Mouse (Mus musculus) embryonic fibroblast, embryonic 13.5 days (primary cell): ENCODE data around the gene Tmprss5. TPM values are rescaled to one million over a fixed set of nuclear protein-coding genes. Genes with fewer than 3 reads are reported as not detected.

Source experiments
- H3K27ac ChIP-seq: 2 replicates; pipeline ENCODE4 v1.5.1; 2012; ENCODE audit warnings: low read length, control low read depth, inconsistent platforms; ENCODE audit not compliant: insufficient read depth
- H3K4me1 ChIP-seq: 2 replicates; pipeline ENCODE4 v1.6.1; 2011; ENCODE audit warnings: low read length; ENCODE audit not compliant: control insufficient read depth, insufficient read depth
- H3K4me3 ChIP-seq: 2 replicates; pipeline ENCODE4 v1.5.1; 2011; ENCODE audit warnings: mild to moderate bottlenecking, control low read depth, low read length; ENCODE audit not compliant: insufficient read depth
- CTCF ChIP-seq: IDR thresholded peaks from 2 replicates; pipeline ENCODE4 v1.5.1; 2011; ENCODE audit warnings: mild to moderate bottlenecking, control low read depth, low read length, moderate library complexity, borderline replicate concordance; ENCODE audit not compliant: insufficient read depth
- POLR2A ChIP-seq: IDR thresholded peaks from 2 replicates; pipeline ENCODE4 v1.6.1; 2011; ENCODE audit warnings: low read depth, mild to moderate bottlenecking, control low read depth, low read length, moderate library complexity
- polyA plus RNA-seq: library from polyadenylated mRNA; stranded (reverse); fragments of >200 nt; gene quantifications from 2 replicates; pipeline ENCODE4 v1.2.4, GENCODE M21; 2011; ENCODE audit warnings: low read depth; ENCODE audit not compliant: missing spikeins, insufficient read length

Gene Tmprss5
- not detected in 2 replicates for polyA plus RNA-seq

- Histone ChIP-seq H3K4me1 (0 out of 2 replicates have a peak, but pooled peaks cover 2% of the 10 kb centered on the region), H3K27ac (no peak within 1 kb of the TSS), H3K4me3 (no peak within 1 kb of the TSS)
- TF ChIP-seq CTCF = no peak
- no peak for TF ChIP-seq POLR2A
Measured at GRCm38 (mm10) chr9:49081107-49081506, at the start of gene Tmprss5. Tmprss5 (plus strand) TSS chr9:49081260.

DNA sequence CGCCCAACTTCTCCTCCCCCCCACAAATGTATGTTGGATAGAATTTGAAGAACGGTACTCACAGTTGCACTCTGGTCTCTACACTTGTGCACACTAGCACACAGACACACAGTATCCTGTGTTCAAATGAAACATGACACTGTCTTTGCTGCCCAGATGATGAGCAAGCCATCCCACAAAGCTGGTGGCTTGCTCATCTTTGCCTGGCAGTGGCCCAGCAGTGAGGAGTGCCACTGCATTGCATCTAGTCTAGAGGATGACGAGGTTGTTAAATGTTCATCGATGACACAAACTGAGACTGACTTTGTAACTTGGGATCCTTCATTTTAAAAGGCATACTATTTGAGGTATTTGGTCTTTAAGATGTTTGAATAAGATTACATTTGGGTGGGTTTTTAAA, 46.3 kb upstream of the Tmprss5 start:
- H3K4me1 ChIP-seq = no peaks in the 10 kb centered on the region
- TF ChIP-seq CTCF (no peak), POLR2A (no peak)
- no peak overlapping the region for H3K4me3 ChIP-seq
- H3K27ac ChIP-seq = no peak overlapping the region

GRCm38 (mm10) chr9:49050901-49051300, 30.2 kb upstream of the Tmprss5 start:
- TF ChIP-seq POLR2A (no peak), CTCF (no peak)
- no peaks in the 10 kb centered on the region for H3K4me1 ChIP-seq
- H3K27ac ChIP-seq = no peak overlapping the region
- H3K4me3 ChIP-seq = no peak overlapping the region

DNA sequence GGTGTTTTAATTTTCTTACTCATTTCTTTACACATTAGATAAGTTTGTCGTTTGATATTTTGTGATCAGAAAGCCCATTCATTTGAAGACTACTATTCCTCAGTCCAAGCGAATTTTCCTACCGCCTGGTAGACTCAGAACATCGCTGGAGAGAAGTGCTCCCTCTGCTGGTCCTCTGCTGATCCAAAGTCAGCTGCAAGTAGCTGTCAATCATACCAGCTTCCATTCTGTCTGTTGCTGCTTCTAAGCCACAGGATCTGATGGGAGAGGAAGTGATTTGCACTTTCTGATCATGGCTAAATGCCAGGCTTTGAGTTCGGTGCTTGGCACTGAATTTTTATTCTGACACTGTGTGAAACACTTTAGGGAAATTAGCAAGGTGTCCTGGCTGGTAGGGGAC, 29.7 kb upstream of the Tmprss5 start:
- TF ChIP-seq CTCF = peak; percentile 66; the same call in 1 of the 2 replicates
- no peak for TF ChIP-seq POLR2A
- Histone ChIP-seq H3K27ac (no peak overlapping the region), H3K4me1 (no peaks in the 10 kb centered on the region), H3K4me3 (no peak overlapping the region)

GRCm38 (mm10) chr9:49054028-49054427, 27.0 kb upstream of the Tmprss5 start:
- Histone ChIP-seq H3K4me3 (no peak overlapping the region), H3K4me1 (no peaks in the 10 kb centered on the region), H3K27ac (no peak overlapping the region)
- TF ChIP-seq POLR2A = no peak
- no peak for TF ChIP-seq CTCF

DNA sequence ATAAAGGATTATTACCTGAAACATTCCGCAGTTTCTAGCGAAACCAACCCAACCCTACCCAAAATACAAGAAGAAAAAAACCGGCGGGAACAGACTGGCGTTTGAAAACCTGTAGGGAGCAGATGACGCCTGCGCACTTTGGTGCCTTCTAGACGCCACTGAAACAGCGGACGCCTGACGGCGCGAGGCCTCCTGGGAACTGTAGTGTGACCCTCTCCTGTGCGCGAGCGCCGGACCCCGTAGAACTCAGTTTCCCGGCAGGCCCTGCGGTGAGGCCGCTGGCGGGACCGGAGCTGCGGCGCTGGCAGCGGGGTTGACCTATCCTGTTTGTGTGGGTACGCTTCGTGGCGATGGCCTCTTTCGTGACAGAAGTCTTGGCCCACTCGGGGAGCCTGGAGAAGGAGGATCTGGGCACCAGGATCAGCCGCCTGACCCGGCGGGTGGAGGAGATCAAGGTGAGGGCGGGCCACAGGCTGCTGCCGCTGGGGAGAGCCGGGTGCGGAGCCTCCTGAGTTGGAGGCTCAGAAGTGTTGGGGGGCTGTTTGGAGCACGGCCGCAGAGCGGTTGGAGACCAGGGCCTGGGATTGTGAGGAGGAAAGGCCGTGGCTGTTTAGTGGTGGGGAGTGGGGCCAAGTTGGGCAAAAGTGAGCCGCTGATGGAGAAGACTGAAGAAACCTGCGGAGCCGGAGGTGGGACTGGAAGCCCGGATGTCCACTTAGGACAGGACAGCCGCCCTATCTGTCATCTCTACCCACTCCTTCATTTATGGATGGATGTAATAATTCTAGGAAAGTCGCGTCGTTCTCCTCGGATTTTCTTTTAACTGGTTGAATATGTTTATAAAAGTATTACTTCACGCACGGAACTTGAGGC, 25.5 kb upstream of the Tmprss5 start, which contains the start of gene Zw10:
Gene Zw10, plus strand, starts transcription at position 281 of the 873 bp plus-strand sequence.
- TF ChIP-seq CTCF (no peak), POLR2A (peak; percentile 80)
- peak within 1 kb of the TSS; percentile 76 for H3K4me3 ChIP-seq
- H3K4me1 ChIP-seq = no peaks in the 10 kb centered on the region
- 0 out of 2 replicates have a peak within 1 kb of the TSS, but pooled peaks have one; percentile 3 for H3K27ac ChIP-seq

DNA sequence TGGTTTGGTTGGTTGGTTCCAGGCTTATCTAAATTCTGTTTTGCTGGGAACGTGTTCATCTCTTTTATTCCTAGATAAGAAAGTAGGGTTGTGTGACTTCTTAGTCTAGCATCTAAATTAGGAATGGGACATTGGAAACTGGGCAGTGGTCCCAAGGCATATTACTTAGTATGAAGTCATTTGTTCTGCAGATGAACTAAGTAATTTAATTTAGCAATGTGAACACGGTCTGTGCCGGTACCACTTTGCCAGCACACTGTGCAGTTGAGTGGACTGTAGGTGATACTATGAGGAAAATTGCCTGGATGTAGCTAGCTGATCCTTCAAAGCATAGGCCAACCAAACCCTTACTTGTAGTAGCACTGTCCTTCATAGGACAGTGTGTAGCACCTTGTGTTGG, 4.2 kb upstream of the Tmprss5 start:
- TF ChIP-seq POLR2A (no peak), CTCF (no peak)
- Histone ChIP-seq H3K27ac (no peak overlapping the region), H3K4me3 (no peak overlapping the region), H3K4me1 (0 out of 2 replicates have a peak, but pooled peaks cover 2% of the 10 kb centered on the region)

DNA sequence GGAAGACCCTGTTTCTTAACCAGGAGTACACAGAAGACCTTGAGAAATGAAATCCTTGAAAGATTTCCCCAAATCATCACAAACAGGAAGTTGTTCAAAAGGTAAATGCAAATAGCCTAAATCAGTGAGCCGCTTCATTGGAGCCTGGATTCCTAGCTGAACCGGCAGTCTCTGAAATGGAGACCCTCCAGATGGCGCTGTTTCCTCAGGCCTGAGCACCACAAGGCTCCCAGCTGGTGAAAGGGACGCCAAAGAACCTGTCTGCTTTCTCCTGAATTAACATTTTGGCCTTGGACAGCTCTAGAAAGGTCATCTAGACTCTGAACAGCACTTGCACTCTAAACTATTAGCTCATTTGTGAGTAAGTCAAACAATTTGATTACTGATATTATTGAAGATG, 501 bp downstream of the Tmprss5 start:
- H3K27ac ChIP-seq = no peak overlapping the region

GRCm38 (mm10) chr9:49087317-49087716, 6.3 kb downstream of the Tmprss5 start:
- H3K4me3 ChIP-seq = no peak overlapping the region
- TF ChIP-seq CTCF (no peak), POLR2A (no peak)

More for the DNA sequence above, 501 bp downstream of the Tmprss5 start:
- H3K4me1 ChIP-seq = 0 out of 2 replicates have a peak, but pooled peaks cover 2% of the 10 kb centered on the region
- TF ChIP-seq POLR2A (no peak), CTCF (peak; percentile 73; the same call in 1 of the 2 replicates)
- no peak overlapping the region for H3K4me3 ChIP-seq

GRCm38 (mm10) chr9:49098871-49099270, 17.8 kb downstream of the Tmprss5 start:
- no peak for TF ChIP-seq POLR2A
- TF ChIP-seq CTCF = no peak
- H3K4me3 ChIP-seq = no peak overlapping the region
- no peak overlapping the region for H3K27ac ChIP-seq
- H3K4me1 ChIP-seq = no peaks in the 10 kb centered on the region

More at GRCm38 (mm10) chr9:49087317-49087716, 6.3 kb downstream of the Tmprss5 start:
- no peak overlapping the region for H3K27ac ChIP-seq
- no peaks in the 10 kb centered on the region for H3K4me1 ChIP-seq
